ENCODE assay signal across 8 mouse cellular contexts in the genomic region with DNA sequence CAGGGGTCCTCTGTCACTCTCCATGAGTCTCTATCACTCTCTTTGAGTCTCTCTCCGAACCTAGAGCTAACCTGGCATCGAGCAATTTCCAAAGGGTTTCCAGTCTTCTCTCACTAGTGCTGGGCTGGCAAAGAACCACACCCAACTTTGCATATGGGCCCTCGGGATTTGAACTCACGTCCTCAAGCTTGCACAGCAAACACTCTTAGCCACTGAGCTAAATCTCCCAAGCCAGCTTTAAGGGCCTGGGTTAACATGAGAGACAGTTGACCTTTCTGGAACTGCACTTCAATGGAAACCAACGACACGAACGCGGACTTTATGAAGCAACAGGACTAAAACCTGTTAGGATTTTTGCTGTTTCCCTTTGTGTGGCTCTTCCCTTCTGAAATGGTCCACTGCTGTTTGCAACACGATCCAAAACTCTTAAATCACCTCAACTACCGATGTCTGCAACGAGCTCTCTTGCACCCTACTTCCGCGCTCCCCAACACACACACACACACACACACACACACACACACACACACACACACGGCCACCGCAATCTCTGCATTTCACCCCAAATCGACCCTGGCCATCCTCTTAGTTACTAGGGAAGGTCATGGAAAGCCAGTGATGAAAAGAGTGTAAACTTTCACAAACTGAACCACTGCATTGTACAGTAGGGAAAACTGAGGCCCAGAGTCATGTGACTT. TPM values are rescaled to one million over a fixed set of nuclear protein-coding genes. Genes with fewer than 3 reads are reported as not detected.
DNase-seq lines count a peak whose midpoint lies in the region; ATAC-seq and TF ChIP-seq lines count a peak whose summit lies in the region.

No protein-coding gene starts in this region.

- H3K9me3 ChIP-seq in hindbrain, embryonic 11.5 days (ENCODE audit: control insufficient read depth, low read length), result no peaks in the 10 kb centered on the region

- no peak overlapping the region for H3K9ac ChIP-seq in hindbrain, embryonic 11.5 days (ENCODE audit: low read depth, low read length)

- peak overlapping the region; percentile 99 for H3K4me3 ChIP-seq in gastrocnemius, adult 2 months
- H3K4me3 ChIP-seq in hindbrain, embryonic 11.5 days (ENCODE audit: low read depth, low read length), result peak overlapping the region; percentile 70

- intact Hi-C loops in gastrocnemius, adult 2 months (cut with DNase I), result loop anchor here (5.0 kb wide), 1 partner anchor 51 kb away; no protein-coding TSS in a partner anchor

- 86% methylated on average over 16 of the region's 16 CpGs for WGBS in hindbrain, embryonic 11.5 days

- no peaks in the 10 kb centered on the region for H3K4me1 ChIP-seq in hindbrain, embryonic 11.5 days (replicated peaks; ENCODE audit: control insufficient read depth, insufficient read depth, low read length)

- H3K27ac ChIP-seq in gastrocnemius, adult 2 months, result peak overlapping the region; percentile 97
- H3K27ac ChIP-seq in hindbrain, embryonic 11.5 days (ENCODE audit: low read depth, low read length), result no peak overlapping the region

- peak overlapping the region; percentile 94; the same call in 1 of the 2 replicates for H3K4me2 ChIP-seq in hindbrain, embryonic 11.5 days (replicated peaks; ENCODE audit: low read depth, low read length)

- no peak for ATAC-seq in hindbrain, embryonic 11.5 days (ENCODE audit: low FRiP score)
- no peak for ATAC-seq in megakaryocyte progenitor cell, adult 5-6 weeks (replicated peaks; ENCODE audit: poor library complexity)

- no peak for TF ChIP-seq CTCF in gastrocnemius, adult 2 months (IDR thresholded peaks at IDR 0.05)

- no peak for DNase-seq in gastrocnemius, adult 2 months
- no peak for DNase-seq in gastrocnemius, postnatal 4 days (ENCODE audit: low spot score in 2 of 2)
- peak; percentile 67 for DNase-seq in CD4-positive helper T cell, adult 2 months (ENCODE audit: low read depth, low spot score)
- peak; percentile 7 for DNase-seq in hindbrain, embryonic 11.5 days (ENCODE audit: low spot score)
- DNase-seq in lung, postnatal 10 days, result peak; percentile 38
- no peak for DNase-seq in urinary bladder, postnatal 14 days (ENCODE audit: low spot score)
- DNase-seq in thymus, postnatal 4 days, result no peak

- no peaks in the 10 kb centered on the region for H3K36me3 ChIP-seq in hindbrain, embryonic 11.5 days (ENCODE audit: control insufficient read depth, insufficient read depth, low read length)

- peaks cover 2% of the 10 kb centered on the region; the same call in 1 of the 2 replicates for H3K27me3 ChIP-seq in hindbrain, embryonic 11.5 days (ENCODE audit: control insufficient read depth, insufficient read depth, low read length)

RNA-seq across cellular contexts. Expression of a gene that starts 1.5 kb away (rescaled TPM):
- total RNA-seq in gastrocnemius, adult 2 months (2021), result 10 to 100 TPM; 18.4 to 23.5 TPM
- total RNA-seq in gastrocnemius, postnatal 4 days (2021), result 10 to 100 TPM; 69.6 to 71.1 TPM
- polyA plus RNA-seq in hindbrain, embryonic 11.5 days (2014; fragmentation: Nextera tagmentation; extraction: Ambion mirVana), result 8.8 and 10.9 TPM in 2 replicates
- total RNA-seq in megakaryocyte progenitor cell, adult 5-6 weeks (2015), result 8.2 and 8.3 TPM in 2 replicates
- total RNA-seq in megakaryocyte progenitor cell, adult 5-6 weeks (2017), result 5.9 and 6.5 TPM in 2 replicates

Comparison
In these comparisons a context has a peak if more than half of its experiments do, and no peak if none do; other contexts are left out.
1. DNase-seq: peak in CD4-positive helper T cell, adult 2 months (single experiment), hindbrain, embryonic 11.5 days (single experiment) and lung, postnatal 10 days (single experiment); none in gastrocnemius, adult 2 months (single experiment), gastrocnemius, postnatal 4 days (0 of 2), urinary bladder, postnatal 14 days (single experiment) and thymus, postnatal 4 days (single experiment).